Mouse (Mus musculus): ENCODE results near the gene Eno3. TPM values are rescaled to one million over a fixed set of nuclear protein-coding genes. Genes with fewer than 3 reads are reported as not detected.

Eno3 gene
- polyA plus RNA-seq, 1 experiment = 1,151 TPM

DNA sequence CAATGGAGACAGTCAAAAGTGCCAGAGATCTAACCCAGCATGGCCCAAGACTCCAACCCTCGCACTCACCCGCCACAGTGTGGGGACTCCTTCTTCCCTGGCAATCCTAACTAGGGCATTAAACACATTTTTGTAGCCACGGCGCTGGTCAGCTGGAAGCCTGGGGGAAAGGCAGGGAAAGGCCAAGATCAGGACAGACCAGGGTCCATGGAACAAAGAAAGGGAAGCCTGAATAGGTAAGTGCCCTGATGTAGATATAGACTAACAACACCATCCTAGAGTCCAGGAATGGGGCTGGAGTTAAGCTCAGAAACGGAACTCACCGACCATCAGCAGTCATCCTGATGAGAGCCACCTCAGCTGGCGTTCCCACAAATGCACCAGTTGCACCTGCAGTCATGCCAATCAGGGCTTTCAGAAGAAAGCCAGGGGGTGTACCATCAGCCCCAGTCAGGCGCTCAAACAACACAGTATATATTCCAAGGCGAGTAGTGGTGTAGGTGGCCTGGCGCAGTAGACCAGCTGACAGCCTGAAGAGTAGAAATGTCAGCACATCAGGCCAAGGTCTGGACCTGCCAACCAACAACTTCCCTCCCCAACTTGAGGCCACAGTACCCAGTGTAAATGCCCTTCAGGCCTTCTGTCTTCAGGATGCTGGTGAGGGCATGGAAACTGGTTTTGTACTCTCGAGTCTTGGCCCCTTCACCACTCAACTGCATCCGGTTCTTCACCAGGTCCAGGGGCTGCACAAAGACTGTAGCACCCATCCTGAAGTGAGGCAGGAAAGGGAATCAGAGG is 11.3 kb upstream of the Eno3 start:
- Histone ChIP-seq H3K79me2 (ENCODE audit: control insufficient read depth, insufficient read depth) (peaks cover 58% of the 10 kb centered on the region), H3K4me3 (ENCODE audit: insufficient read depth, poor library complexity, severe bottlenecking) (peak overlapping the region; percentile 92), H3K79me3 (ENCODE audit: low read depth) (peaks cover 26% of the 10 kb centered on the region), H3ac (ENCODE audit: control insufficient read depth, insufficient read length, low read depth) (peak overlapping the region; percentile 94), H3K27me3 (ENCODE audit: control insufficient read depth, insufficient read depth, insufficient read length) (no peaks in the 10 kb centered on the region), H3K36me3 (ENCODE audit: control insufficient read depth, insufficient read depth) (peaks cover 52% of the 10 kb centered on the region)
- TF ChIP-seq MYOD1 (IDR thresholded peaks at IDR 0.05; ENCODE audit: control insufficient read depth, insufficient read length, low read depth) (no peak), FOSL1 (IDR thresholded peaks at IDR 0.05; ENCODE audit: insufficient read depth, low read length, poor library complexity, severe bottlenecking) (no peak), MYOG (IDR thresholded peaks at IDR 0.05; ENCODE audit: control insufficient read depth, extremely low read depth, insufficient read length) (no peak), CTCF (IDR thresholded peaks at IDR 0.05; ENCODE audit: control insufficient read depth, insufficient read depth, insufficient read length) (no peak), USF1 (IDR thresholded peaks at IDR 0.05; ENCODE audit: low read depth) (no peak), CEBPB (IDR thresholded peaks at IDR 0.05; ENCODE audit: low read depth) (no peak), MAX (IDR thresholded peaks at IDR 0.05) (no peak)

DNA sequence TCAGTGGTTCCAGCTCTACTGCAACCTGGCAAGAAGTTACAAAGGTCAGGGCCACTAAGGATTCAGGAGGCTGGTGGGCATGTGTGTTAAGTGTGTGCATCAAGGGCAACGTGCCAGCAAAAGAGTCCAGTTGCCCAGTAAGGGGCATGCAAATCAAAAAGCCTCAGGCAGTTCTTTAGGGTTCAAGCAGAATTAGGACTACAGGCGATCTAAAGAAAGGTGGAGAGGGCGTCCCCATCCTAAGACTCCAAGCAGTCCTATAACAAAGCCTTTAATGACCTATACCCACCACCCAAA is 10.8 kb upstream of the Eno3 start:
- peaks cover 63% of the 10 kb centered on the region for H3K79me2 ChIP-seq (ENCODE audit: control insufficient read depth, insufficient read depth)
- H3K36me3 ChIP-seq (ENCODE audit: control insufficient read depth, insufficient read depth) = peaks cover 57% of the 10 kb centered on the region
- H3K4me3 ChIP-seq (ENCODE audit: insufficient read depth, poor library complexity, severe bottlenecking) = peak overlapping the region; percentile 92
- TF ChIP-seq FOSL1 (IDR thresholded peaks at IDR 0.05; ENCODE audit: insufficient read depth, low read length, poor library complexity, severe bottlenecking) = no peak
- no peak for TF ChIP-seq MAX (IDR thresholded peaks at IDR 0.05)
- TF ChIP-seq MYOD1 (IDR thresholded peaks at IDR 0.05; ENCODE audit: control insufficient read depth, insufficient read length, low read depth) = no peak
- TF ChIP-seq CTCF (IDR thresholded peaks at IDR 0.05; ENCODE audit: control insufficient read depth, insufficient read depth, insufficient read length) = no peak
- no peak for TF ChIP-seq CEBPB (IDR thresholded peaks at IDR 0.05; ENCODE audit: low read depth)
- TF ChIP-seq MYOG (IDR thresholded peaks at IDR 0.05; ENCODE audit: control insufficient read depth, extremely low read depth, insufficient read length) = no peak
- no peak for TF ChIP-seq USF1 (IDR thresholded peaks at IDR 0.05; ENCODE audit: low read depth)
- peak overlapping the region; percentile 94 for H3ac ChIP-seq (ENCODE audit: control insufficient read depth, insufficient read length, low read depth)
- H3K27me3 ChIP-seq (ENCODE audit: control insufficient read depth, insufficient read depth, insufficient read length) = no peaks in the 10 kb centered on the region
- peaks cover 31% of the 10 kb centered on the region for H3K79me3 ChIP-seq (ENCODE audit: low read depth)

DNA sequence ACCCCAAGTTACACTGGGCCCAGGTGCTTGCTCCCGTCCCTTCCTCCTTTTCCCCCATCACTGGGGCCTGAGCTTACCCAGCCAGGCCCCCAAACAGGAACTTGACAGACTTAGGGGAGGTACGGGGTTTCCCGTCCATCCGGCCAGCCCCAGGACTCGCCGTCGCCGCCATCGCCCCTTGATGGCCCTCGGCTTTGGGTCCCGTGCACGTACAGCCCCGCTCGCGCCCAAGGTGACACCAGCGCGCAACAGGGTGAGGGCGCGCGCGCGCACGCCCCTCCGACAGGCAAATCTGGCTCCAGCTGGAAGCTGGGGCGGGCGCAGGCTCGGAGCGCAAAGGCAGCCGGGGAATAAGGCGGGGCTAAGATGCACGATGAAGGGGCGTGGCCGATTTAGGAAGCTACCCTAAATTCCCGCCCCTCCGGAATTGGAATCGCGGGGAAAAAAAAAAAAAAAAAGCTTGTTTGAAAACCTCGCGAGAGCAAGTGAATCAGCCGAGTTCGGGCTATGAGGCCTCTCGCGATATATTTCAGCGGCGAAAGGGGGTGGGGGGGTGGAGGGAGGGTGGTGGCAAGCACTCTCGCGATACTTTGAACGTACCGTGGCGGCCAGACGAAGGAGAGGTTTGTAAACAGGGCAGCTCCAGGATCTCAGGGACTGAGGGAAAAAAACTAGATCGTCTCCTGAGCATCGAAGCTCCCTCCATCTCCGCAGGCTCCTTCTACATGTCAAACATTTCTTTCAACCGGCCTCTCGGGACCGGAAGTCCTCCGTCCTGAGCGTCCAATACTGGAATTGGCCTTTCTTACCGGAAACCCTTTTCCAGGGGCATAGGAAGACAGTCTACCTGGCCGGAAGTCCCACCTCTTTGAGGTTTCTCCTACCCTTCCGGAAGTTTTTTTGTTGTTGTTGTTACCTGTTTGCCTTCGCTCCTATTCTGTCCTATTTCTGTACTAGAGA is 10.0 kb upstream of the Eno3 start, which contains the start of the genes Rnf167 and Slc25a11:
Gene Rnf167, plus strand, starts transcription at position 545 of the 960 bp plus-strand sequence.
Gene Slc25a11, minus strand, starts transcription at position 789 of the 960 bp plus-strand sequence.
- H3K27me3 ChIP-seq (ENCODE audit: control insufficient read depth, insufficient read depth, insufficient read length) = no peaks in the 10 kb centered on the region
- TF ChIP-seq MYOG (IDR thresholded peaks at IDR 0.05; ENCODE audit: control insufficient read depth, extremely low read depth, insufficient read length) = no peak
- TF ChIP-seq MYOD1 (IDR thresholded peaks at IDR 0.05; ENCODE audit: control insufficient read depth, insufficient read length, low read depth) = no peak
- TF ChIP-seq CEBPB (IDR thresholded peaks at IDR 0.05; ENCODE audit: low read depth) = no peak
- TF ChIP-seq CTCF (IDR thresholded peaks at IDR 0.05; ENCODE audit: control insufficient read depth, insufficient read depth, insufficient read length) = peak; percentile 21
- peak; percentile 24 for TF ChIP-seq MAX (IDR thresholded peaks at IDR 0.05)
- TF ChIP-seq USF1 (IDR thresholded peaks at IDR 0.05; ENCODE audit: low read depth) = no peak
- no peak for TF ChIP-seq FOSL1 (IDR thresholded peaks at IDR 0.05; ENCODE audit: insufficient read depth, low read length, poor library complexity, severe bottlenecking)
- peak within 1 kb of the TSS; percentile 94 for H3ac ChIP-seq (ENCODE audit: control insufficient read depth, insufficient read length, low read depth)
- peak within 1 kb of the TSS; percentile 92 for H3K4me3 ChIP-seq (ENCODE audit: insufficient read depth, poor library complexity, severe bottlenecking)
- peaks cover 39% of the 10 kb centered on the region for H3K79me3 ChIP-seq (ENCODE audit: low read depth)
- peaks cover 65% of the 10 kb centered on the region for H3K36me3 ChIP-seq (ENCODE audit: control insufficient read depth, insufficient read depth)
- peaks cover 71% of the 10 kb centered on the region for H3K79me2 ChIP-seq (ENCODE audit: control insufficient read depth, insufficient read depth)

DNA sequence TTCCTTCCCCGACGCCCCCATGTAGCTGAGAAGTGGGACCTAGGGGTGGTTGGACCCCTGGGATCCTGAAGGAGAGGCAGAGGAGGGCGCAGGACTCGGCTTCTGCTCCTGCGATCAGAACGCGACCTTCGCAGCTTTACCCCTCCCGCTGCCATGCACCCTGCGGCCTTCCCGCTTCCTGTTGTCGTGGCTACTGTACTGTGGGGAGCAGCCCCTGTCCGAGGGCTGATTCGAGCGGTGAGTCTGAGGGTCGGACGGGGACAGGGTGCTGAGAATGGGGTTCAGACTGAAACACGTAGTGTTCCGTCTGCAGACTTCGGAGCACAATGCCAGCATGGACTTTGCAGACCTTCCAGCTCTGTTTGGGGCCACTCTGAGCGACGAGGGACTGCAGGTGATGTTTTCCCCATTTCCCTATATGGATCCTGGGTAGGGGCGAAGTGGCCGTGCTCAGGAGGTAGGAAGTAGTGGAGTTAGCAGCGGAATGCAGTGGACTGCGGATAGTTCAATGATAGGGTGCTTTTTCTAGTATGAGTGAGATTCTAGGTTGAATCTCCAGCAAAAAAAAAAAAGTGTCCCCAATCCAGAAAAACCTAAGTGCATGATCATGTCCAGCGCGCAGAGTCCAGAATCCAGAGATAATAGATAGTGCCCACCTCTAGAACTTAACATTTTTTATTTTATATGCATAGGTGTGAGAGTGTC is 9.1 kb upstream of the Eno3 start:
- no peaks in the 10 kb centered on the region for H3K27me3 ChIP-seq (ENCODE audit: control insufficient read depth, insufficient read depth, insufficient read length)
- peaks cover 80% of the 10 kb centered on the region for H3K79me2 ChIP-seq (ENCODE audit: control insufficient read depth, insufficient read depth)
- H3ac ChIP-seq (ENCODE audit: control insufficient read depth, insufficient read length, low read depth) = peak overlapping the region; percentile 67
- H3K4me3 ChIP-seq (ENCODE audit: insufficient read depth, poor library complexity, severe bottlenecking) = peak overlapping the region; percentile 52
- peaks cover 48% of the 10 kb centered on the region for H3K79me3 ChIP-seq (ENCODE audit: low read depth)
- peaks cover 74% of the 10 kb centered on the region for H3K36me3 ChIP-seq (ENCODE audit: control insufficient read depth, insufficient read depth)
- TF ChIP-seq MYOG (IDR thresholded peaks at IDR 0.05; ENCODE audit: control insufficient read depth, extremely low read depth, insufficient read length) = no peak
- no peak for TF ChIP-seq USF1 (IDR thresholded peaks at IDR 0.05; ENCODE audit: low read depth)
- no peak for TF ChIP-seq CEBPB (IDR thresholded peaks at IDR 0.05; ENCODE audit: low read depth)
- TF ChIP-seq MAX (IDR thresholded peaks at IDR 0.05) = peak; percentile 45

DNA sequence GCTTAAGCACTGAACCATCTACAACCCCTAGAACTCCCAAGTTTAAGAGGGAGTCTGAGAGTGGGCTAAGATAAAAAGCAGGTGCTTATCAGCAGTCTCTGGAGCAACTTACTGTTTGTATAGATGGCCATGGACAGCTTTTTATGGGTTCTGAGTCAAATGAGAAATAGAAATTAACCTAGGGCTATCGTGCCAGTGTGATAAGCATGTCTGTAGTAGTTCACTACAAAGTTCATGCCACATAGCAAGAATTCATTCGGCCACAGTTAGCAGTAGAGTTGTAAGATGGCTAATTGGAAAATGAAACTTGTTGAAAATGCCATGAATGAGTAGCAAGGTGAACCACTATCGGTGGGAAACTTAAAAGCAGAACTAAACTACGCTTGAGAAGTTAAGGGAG is 8.5 kb upstream of the Eno3 start:
- Histone ChIP-seq H3ac (ENCODE audit: control insufficient read depth, insufficient read length, low read depth) (peak overlapping the region; percentile 25), H3K36me3 (ENCODE audit: control insufficient read depth, insufficient read depth) (peaks cover 76% of the 10 kb centered on the region), H3K79me3 (ENCODE audit: low read depth) (peaks cover 54% of the 10 kb centered on the region), H3K27me3 (ENCODE audit: control insufficient read depth, insufficient read depth, insufficient read length) (no peaks in the 10 kb centered on the region), H3K79me2 (ENCODE audit: control insufficient read depth, insufficient read depth) (peaks cover 86% of the 10 kb centered on the region), H3K4me3 (ENCODE audit: insufficient read depth, poor library complexity, severe bottlenecking) (peak overlapping the region; percentile 52)
- no peak for TF ChIP-seq MYOD1 (IDR thresholded peaks at IDR 0.05; ENCODE audit: control insufficient read depth, insufficient read length, low read depth)
- TF ChIP-seq CEBPB (IDR thresholded peaks at IDR 0.05; ENCODE audit: low read depth) = no peak
- no peak for TF ChIP-seq CTCF (IDR thresholded peaks at IDR 0.05; ENCODE audit: control insufficient read depth, insufficient read depth, insufficient read length)
- TF ChIP-seq FOSL1 (IDR thresholded peaks at IDR 0.05; ENCODE audit: insufficient read depth, low read length, poor library complexity, severe bottlenecking) = no peak
- TF ChIP-seq USF1 (IDR thresholded peaks at IDR 0.05; ENCODE audit: low read depth) = no peak
- no peak for TF ChIP-seq MYOG (IDR thresholded peaks at IDR 0.05; ENCODE audit: control insufficient read depth, extremely low read depth, insufficient read length)
- TF ChIP-seq MAX (IDR thresholded peaks at IDR 0.05) = no peak

Data from C2C12 (cell line).